Mouse (Mus musculus): ENCODE data around the gene Sept11.

DNA sequence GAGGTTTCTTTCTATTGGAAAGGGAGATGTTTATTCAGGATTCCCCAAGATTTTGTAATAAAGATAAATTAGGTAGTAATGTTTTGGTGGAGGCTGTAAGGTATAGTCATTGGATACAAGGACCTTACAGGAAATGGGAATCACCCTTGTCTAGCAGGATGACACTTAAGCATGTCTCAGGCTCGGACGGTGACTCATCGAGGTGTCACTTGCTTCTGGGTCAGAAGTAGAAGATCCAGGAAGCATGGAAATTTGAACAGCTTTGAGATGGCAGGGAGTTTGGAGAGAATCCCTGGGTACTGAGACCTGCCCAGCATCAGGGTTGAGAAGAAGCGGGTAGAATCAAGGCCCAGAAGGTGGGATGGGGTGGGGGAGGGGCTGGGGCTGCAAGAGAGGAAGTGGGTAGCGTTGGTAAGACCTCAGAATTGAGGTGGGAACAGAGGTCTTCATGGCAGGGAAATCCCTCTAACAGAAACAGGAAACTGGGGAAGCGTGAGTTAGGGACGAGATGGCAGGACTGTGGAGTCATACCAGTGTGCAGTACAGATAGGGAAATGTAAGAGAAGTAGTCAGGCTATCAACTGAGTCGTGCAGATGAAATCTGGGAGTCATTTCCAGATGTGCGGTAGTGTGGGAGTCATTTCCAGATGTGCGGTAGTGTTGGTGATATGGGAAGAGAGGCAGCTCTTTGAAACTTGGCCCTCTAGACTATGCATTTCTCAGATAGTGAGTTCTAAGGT is 42.3 kb downstream of the Sept11 start:
- no peak for TF ChIP-seq CTCF (IDR thresholded peaks at IDR 0.05 in 2 of 3, conservative IDR thresholded peaks at IDR 0.05 in 1 of 3; ENCODE audit: control insufficient read depth in 1 of 3, insufficient read depth in 1 of 3, low read depth in 2 of 3, low read length in 3 of 3, poor library complexity in 1 of 3, severe bottlenecking in 1 of 3)
- no peak for TF ChIP-seq MAFK (IDR thresholded peaks at IDR 0.05; ENCODE audit: borderline replicate concordance, low read depth, low read length)
- no peak for TF ChIP-seq HCFC1 (IDR thresholded peaks at IDR 0.05; ENCODE audit: low read depth, low read length)
- TF ChIP-seq ELF1 (IDR thresholded peaks at IDR 0.05; ENCODE audit: low read depth, low read length) = no peak
- no peak for TF ChIP-seq POLR2A (IDR thresholded peaks at IDR 0.05; ENCODE audit: control insufficient read depth in 1 of 2, insufficient read depth in 1 of 2, low read depth in 1 of 2, low read length in 2 of 2, poor library complexity in 1 of 2)
- TF ChIP-seq RCOR1 (IDR thresholded peaks at IDR 0.05; ENCODE audit: low read depth, low read length) = no peak
- no peak; the same call in 1 of the 2 replicates for TF ChIP-seq SIN3A (IDR thresholded peaks at IDR 0.05; ENCODE audit: low read length)
- TF ChIP-seq USF1 (IDR thresholded peaks at IDR 0.05; ENCODE audit: low read depth, low read length) = no peak
- TF ChIP-seq MAZ (IDR thresholded peaks at IDR 0.05; ENCODE audit: low read depth, low read length) = no peak
- no peak for TF ChIP-seq CHD2 (IDR thresholded peaks at IDR 0.05; ENCODE audit: low read length)
- TF ChIP-seq E2F4 (IDR thresholded peaks at IDR 0.05; ENCODE audit: borderline replicate concordance, low read depth, low read length) = no peak
- peak; percentile 85 for TF ChIP-seq EP300 (IDR thresholded peaks at IDR 0.05; ENCODE audit: low read depth in 1 of 2, low read length in 2 of 2)
- no peak for TF ChIP-seq MYC (IDR thresholded peaks at IDR 0.05; ENCODE audit: low read depth, low read length)

Data from MEL (cell line).